Mouse (Mus musculus) CD4-positive, CD25-positive, alpha-beta regulatory T cell, adult 9 weeks (primary cell): ENCODE measurements around the gene Wdr27. TPM values are rescaled to one million over a fixed set of nuclear protein-coding genes. Genes with fewer than 3 reads are reported as not detected.

Experiments used
- polyA plus RNA-seq: library from polyadenylated mRNA; unstranded; fragments of 100-300 nt; shearing (Covaris generic); gene quantifications from one replicate; pipeline ENCODE4 v1.2.1, GENCODE M21; 2017

Wdr27 gene
- polyA plus RNA-seq, result 2.2 TPM

DNA sequence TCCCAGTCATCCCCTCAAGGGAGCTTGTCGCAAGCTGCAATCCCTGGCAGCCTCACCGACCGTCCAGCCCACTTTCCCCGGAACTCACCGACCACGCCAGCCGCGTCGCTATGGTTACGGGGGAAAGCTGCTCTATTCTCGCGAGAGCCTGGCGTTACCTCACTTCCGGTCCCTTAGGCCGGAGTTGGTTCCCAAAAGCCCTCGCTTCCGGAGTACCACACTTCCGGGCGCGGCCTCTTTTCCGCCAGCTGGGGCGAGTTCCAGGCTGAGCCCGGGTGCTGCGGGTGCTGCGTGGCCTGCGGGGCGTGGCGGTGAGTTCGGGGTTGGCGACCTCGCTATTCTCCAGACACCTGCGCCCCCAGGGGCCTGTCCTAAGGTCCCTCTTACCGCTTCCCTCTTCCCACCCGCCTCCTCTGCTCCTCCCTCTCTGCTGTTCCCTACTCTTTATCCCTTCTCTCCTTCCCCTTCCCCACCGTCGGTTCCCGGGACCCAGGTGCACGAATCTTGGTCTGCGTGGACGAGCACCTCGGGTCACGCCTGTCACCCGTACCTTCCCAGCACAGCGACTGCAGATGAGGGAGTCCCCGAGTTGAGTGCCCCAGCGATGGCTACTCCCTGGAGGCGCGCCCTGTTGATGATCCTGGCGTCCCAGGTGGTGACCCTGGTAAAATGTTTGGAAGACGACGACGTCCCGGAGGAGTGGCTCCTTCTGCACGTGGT lies at the start of gene Wdr27, which contains the start of gene 1600012H06Rik:
Wdr27 (minus strand) TSS at position 150 of the 720 bp plus-strand sequence.
1600012H06Rik (plus strand) TSS at position 176 of the 720 bp plus-strand sequence.

GRCm38 (mm10) chr17:14978362-14979038 lies 35.5 kb upstream of the Wdr27 start, which contains the start of the genes 9030025P20Rik and Gm3417:
9030025P20Rik (plus strand) TSS chr17:14978468.
Gm3417 (minus strand) TSS chr17:14978790.

DNA sequence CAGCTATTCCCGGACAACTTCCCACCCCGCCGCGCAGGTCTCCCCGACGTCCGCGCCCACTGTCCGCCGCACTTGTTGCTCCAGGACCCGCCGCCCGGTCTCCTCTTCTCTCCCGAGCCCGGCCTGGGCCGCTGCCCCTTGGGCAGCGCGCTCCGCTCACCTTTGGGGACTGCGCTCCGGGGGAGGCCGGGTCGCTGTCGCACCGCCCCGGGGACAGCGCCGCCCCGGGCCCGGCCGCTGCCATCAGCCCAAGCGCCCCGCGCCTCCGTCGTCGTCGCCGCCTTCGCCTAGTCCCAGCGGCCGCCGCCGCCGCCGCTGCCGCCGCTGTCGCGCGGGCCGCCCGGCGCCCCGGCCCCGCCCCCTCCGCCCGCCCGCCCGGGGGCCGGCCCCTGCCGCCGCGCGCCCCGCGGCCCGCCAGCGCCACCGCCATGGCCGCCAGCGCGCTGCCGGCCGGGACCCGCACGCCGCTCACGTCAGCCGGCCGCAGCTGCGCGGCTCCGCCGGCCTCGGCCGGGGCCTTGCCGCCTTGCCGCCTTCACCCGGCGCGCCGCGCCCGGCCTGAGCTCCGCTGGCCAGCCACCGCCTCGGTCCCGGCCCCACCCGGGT lies 18.1 kb upstream of the Wdr27 start, which contains the start of gene Phf10:
Phf10 (minus strand) TSS at position 323 of the 606 bp plus-strand sequence.

Other genes starting within 250 kb of the Wdr27 start
- gene Thbs2, start 248.9 kb downstream of the Wdr27 start, polyA plus RNA-seq, result not detected
- 40.9 TPM for gene 1600012H06Rik, start within 50 bp of the Wdr27 start, polyA plus RNA-seq
- 6.5 TPM for gene Phf10, start 18.1 kb upstream of the Wdr27 start, polyA plus RNA-seq
- gene 9030025P20Rik, start 35.3 kb upstream of the Wdr27 start, polyA plus RNA-seq, result 20.1 TPM
- not detected for gene Gm3417, start 35.6 kb upstream of the Wdr27 start, polyA plus RNA-seq
- gene Gm3435, start 67.0 kb upstream of the Wdr27 start, polyA plus RNA-seq, result 11.0 TPM
- 170 TPM for gene Ermard, start 98.0 kb upstream of the Wdr27 start, polyA plus RNA-seq
- gene Tcte3, start 98.3 kb upstream of the Wdr27 start, polyA plus RNA-seq, result 2.8 TPM
- 2.0 TPM for gene Gm3448, start 98.4 kb upstream of the Wdr27 start, polyA plus RNA-seq